Mouse (Mus musculus): ENCODE measurements around the gene Braf. TPM values are rescaled to one million over a fixed set of nuclear protein-coding genes. Genes with fewer than 3 reads are reported as not detected.
"Not testable (repeated sequence)": the region's sequence is repeated elsewhere in the genome, so short reads cannot be mapped to it uniquely, and the experiment has no call there.

Braf gene
- polyA plus RNA-seq (2012; rRNA removed) = 49.2 and 49.5 TPM in 2 replicates

DNA sequence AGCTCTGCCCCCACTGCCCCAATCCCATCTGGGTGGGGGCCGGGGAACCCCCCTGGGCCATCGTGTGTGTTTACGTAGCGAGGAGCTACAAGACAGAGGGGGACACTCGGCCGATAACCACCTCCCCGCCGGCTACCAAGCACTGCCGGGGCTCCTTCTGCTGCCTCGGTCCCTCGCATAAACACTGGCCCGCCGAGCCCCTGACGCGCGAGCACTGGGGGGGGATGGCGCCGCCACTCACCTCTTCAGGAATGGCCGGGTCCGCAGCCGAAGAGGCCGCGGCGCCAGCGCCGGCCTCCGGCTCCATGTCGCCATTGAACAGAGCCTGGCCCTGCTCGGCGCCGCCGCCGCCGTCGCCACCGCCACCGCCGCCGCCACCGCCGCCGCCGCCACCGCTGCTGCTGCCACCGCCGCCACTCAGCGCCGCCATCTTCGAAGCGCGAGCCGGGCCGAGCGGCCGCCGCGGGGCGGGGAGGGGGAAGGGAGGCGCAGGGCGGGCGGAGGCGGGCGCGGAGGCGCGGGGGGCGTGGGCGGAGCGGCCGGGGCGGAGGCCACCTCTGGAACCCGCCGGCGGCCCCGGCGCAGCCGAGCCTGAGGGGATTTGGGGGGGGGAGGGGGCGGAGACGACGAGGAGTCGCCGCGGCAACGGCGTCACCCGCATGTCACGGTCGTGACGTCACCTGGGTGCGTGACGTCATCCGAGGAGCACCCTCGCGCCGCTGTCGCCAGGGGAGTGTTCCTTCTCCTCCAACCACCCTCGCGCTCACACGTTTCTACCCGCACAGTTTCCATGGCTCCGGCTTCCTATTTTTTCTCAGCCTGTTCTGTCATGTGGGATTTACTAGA lies at the start of gene Braf:
Gene Braf (minus strand): TSS at position 598 of the 846 bp plus-strand sequence.
- H3K4me3 ChIP-seq (ENCODE audit: control insufficient read depth, low read depth, low read length) = peak within 1 kb of the TSS; percentile 93

DNA sequence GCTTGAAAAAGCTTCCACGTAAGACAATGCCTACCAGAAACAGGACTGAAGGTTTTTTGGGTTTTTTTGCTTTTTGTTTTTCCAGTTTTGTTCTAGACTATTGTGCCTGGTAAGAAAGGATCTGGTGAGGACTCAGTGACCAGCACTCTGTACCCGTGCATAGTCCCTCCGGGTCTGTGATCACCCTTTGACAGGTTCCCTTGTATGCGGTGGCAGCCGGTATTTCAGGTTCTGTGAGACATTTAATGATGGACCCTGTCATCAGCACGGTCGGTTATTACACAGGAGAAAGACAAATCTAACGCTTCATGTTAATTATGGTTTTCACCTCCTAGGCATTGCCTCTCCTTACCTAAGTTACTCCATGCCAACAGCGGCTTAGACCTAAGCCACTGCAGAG lies 49.8 kb upstream of the Braf start:
- TF ChIP-seq CTCF (IDR thresholded peaks at IDR 0.05; ENCODE audit: control insufficient read depth, insufficient read depth, insufficient replicate concordance, low read depth, low read length) (no peak), POLR2A (IDR thresholded peaks at IDR 0.05; ENCODE audit: control insufficient read depth, low read depth, low read length) (no peak)
- Histone ChIP-seq H3K4me1 (ENCODE audit: control insufficient read depth, insufficient read depth, low read length) (peaks cover 3% of the 10 kb centered on the region; the same call in 1 of the 2 replicates), H3K27me3 (ENCODE audit: control insufficient read depth, insufficient read depth, low read length) (no peaks in the 10 kb centered on the region), H3K27ac (ENCODE audit: control insufficient read depth, insufficient read depth, low read depth, low read length) (no peak overlapping the region), H3K36me3 (ENCODE audit: control insufficient read depth, insufficient read depth, low read length) (no peaks in the 10 kb centered on the region), H3K4me3 (ENCODE audit: control insufficient read depth, low read depth, low read length) (no peak overlapping the region)

More for the DNA sequence above, at the start of gene Braf:
- Histone ChIP-seq H3K27me3 (ENCODE audit: control insufficient read depth, insufficient read depth, low read length) (no peaks in the 10 kb centered on the region), H3K27ac (ENCODE audit: control insufficient read depth, insufficient read depth, low read depth, low read length) (peak within 1 kb of the TSS; percentile 81), H3K36me3 (ENCODE audit: control insufficient read depth, insufficient read depth, low read length) (no peaks in the 10 kb centered on the region), H3K4me1 (ENCODE audit: control insufficient read depth, insufficient read depth, low read length) (peaks cover 3% of the 10 kb centered on the region; the same call in 1 of the 2 replicates)
- TF ChIP-seq POLR2A (IDR thresholded peaks at IDR 0.05; ENCODE audit: control insufficient read depth, low read depth, low read length) = peak; percentile 66; the same call in 1 of the 2 replicates
- peak; percentile 12; the same call in 1 of the 2 replicates for TF ChIP-seq CTCF (IDR thresholded peaks at IDR 0.05; ENCODE audit: control insufficient read depth, insufficient read depth, insufficient replicate concordance, low read depth, low read length)

DNA sequence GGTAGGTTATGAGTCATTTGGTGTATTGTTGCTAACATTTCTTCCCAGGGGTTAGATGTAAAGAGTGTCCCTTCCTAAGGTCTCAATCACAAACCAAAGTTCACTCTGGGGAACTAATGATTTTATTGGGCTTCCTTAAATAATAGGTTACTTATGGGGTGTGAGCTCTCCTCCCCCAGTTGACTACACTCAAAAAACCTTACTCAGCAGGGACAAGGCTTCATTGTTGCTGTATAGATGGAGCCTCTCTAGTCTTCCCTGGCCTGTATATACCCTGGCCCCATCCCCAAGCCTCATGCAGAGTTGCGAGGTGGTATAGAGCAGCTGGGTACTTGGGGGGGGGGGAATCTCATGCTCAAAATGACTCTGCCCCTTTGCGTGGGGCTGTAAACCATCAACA lies 32.0 kb upstream of the Braf start:
- Histone ChIP-seq H3K4me3 (ENCODE audit: control insufficient read depth, low read depth, low read length) (no peak overlapping the region), H3K36me3 (ENCODE audit: control insufficient read depth, insufficient read depth, low read length) (no peaks in the 10 kb centered on the region), H3K4me1 (ENCODE audit: control insufficient read depth, insufficient read depth, low read length) (no peaks in the 10 kb centered on the region; the same call in 1 of the 2 replicates), H3K27me3 (ENCODE audit: control insufficient read depth, insufficient read depth, low read length) (no peaks in the 10 kb centered on the region), H3K27ac (ENCODE audit: control insufficient read depth, insufficient read depth, low read depth, low read length) (no peak overlapping the region)
- TF ChIP-seq POLR2A (IDR thresholded peaks at IDR 0.05; ENCODE audit: control insufficient read depth, low read depth, low read length) (no peak), CTCF (IDR thresholded peaks at IDR 0.05; ENCODE audit: control insufficient read depth, insufficient read depth, insufficient replicate concordance, low read depth, low read length) (no peak)

DNA sequence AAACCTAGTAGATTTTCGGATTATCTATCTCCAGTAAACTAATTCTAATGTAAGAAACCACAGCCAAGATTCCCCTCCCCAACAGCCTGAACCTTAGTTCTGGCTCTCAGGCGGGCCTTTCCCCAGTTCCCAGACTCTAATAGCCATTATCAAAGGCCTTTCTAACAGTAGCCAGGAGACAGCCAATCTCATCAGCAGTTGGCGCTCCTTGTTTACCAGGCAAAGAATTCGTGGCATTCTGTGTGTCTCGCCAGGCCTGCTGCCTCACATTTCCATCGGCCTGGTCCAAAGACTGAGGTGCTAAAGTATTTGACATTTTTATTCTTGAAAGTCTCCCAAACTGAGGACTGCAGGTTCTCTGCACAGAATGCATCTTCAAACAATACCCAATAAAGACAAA lies 24.6 kb upstream of the Braf start:
- Histone ChIP-seq H3K4me1 (ENCODE audit: control insufficient read depth, insufficient read depth, low read length) (no peaks in the 10 kb centered on the region), H3K27ac (ENCODE audit: control insufficient read depth, insufficient read depth, low read depth, low read length) (no peak overlapping the region), H3K4me3 (ENCODE audit: control insufficient read depth, low read depth, low read length) (no peak overlapping the region), H3K36me3 (ENCODE audit: control insufficient read depth, insufficient read depth, low read length) (no peaks in the 10 kb centered on the region), H3K27me3 (ENCODE audit: control insufficient read depth, insufficient read depth, low read length) (no peaks in the 10 kb centered on the region)
- TF ChIP-seq CTCF (IDR thresholded peaks at IDR 0.05; ENCODE audit: control insufficient read depth, insufficient read depth, insufficient replicate concordance, low read depth, low read length) (no peak), POLR2A (IDR thresholded peaks at IDR 0.05; ENCODE audit: control insufficient read depth, low read depth, low read length) (no peak)

DNA sequence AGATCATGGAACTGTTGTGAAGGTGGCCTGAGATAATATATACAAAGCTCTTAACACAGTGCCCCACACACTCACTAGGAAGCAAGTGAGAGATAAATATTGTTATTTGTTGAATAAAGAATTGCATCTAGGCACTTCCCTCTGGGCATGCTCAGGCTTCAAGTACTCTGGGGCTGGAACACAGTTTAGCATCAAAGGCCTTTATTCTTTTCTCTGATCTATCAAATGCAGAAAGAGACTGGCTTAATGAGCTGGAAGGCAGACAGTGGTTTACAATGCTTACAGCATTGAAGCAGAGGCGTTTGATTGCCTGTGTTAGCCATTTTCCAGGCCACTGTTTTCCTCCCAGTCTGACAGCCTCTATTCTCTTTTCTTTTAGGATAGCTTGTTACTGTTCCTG lies 21.8 kb upstream of the Braf start:
- no peaks in the 10 kb centered on the region for H3K27me3 ChIP-seq (ENCODE audit: control insufficient read depth, insufficient read depth, low read length)
- no peak overlapping the region for H3K4me3 ChIP-seq (ENCODE audit: control insufficient read depth, low read depth, low read length)
- H3K36me3 ChIP-seq (ENCODE audit: control insufficient read depth, insufficient read depth, low read length) = no peaks in the 10 kb centered on the region
- no peak overlapping the region for H3K27ac ChIP-seq (ENCODE audit: control insufficient read depth, insufficient read depth, low read depth, low read length)
- no peak for TF ChIP-seq POLR2A (IDR thresholded peaks at IDR 0.05; ENCODE audit: control insufficient read depth, low read depth, low read length)
- TF ChIP-seq CTCF (IDR thresholded peaks at IDR 0.05; ENCODE audit: control insufficient read depth, insufficient read depth, insufficient replicate concordance, low read depth, low read length) = no peak
- H3K4me1 ChIP-seq (ENCODE audit: control insufficient read depth, insufficient read depth, low read length) = no peaks in the 10 kb centered on the region

DNA sequence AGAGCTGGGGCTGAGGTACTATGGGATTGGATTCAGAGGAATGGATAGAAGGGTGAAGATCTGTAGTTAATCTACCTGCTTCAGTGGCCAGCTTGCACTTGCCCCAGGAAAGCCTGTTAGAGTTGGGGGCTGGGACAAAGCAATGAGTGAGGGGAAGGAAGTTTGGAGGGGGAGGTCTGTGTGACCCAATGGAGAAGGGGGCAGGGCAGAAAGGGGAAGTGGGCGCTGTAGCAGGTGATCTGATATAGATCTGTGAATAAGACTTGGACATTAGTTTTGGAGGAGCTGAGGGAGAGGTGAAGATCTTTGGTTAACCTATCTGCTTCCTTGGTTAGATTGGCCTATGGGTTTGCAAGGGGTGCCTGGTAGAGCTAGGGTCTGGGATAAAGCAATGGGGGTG lies 20.2 kb upstream of the Braf start:
- no peaks in the 10 kb centered on the region for H3K4me1 ChIP-seq (ENCODE audit: control insufficient read depth, insufficient read depth, low read length)

DNA sequence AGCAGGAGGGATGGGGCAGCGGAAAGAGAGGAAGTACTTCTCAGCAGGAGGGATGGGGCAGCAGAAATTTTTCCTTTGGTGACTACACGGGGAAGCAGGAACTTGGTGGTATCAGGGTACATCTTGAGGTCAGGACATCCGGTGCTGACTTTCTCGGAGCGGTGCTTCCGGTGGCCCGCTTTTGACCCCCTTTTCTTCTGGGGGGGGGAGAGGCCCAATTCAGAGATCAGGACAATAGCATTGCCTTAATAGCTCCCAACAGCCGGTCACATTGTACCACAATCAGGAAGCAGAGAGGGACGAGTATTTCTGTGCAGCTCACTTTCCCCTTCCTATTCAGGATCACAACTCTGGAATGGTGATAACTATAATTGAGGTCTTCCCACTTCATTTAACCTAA lies 14.4 kb upstream of the Braf start:
- H3K36me3 ChIP-seq (ENCODE audit: control insufficient read depth, insufficient read depth, low read length); H3K4me1 ChIP-seq (ENCODE audit: control insufficient read depth, insufficient read depth, low read length); H3K27ac ChIP-seq (ENCODE audit: control insufficient read depth, insufficient read depth, low read depth, low read length); H3K4me3 ChIP-seq (ENCODE audit: control insufficient read depth, low read depth, low read length); H3K27me3 ChIP-seq (ENCODE audit: control insufficient read depth, insufficient read depth, low read length): not testable (repeated sequence)

More for the DNA sequence above, 20.2 kb upstream of the Braf start:
- no peak overlapping the region for H3K4me3 ChIP-seq (ENCODE audit: control insufficient read depth, low read depth, low read length)
- no peak overlapping the region for H3K27ac ChIP-seq (ENCODE audit: control insufficient read depth, insufficient read depth, low read depth, low read length)
- no peak for TF ChIP-seq CTCF (IDR thresholded peaks at IDR 0.05; ENCODE audit: control insufficient read depth, insufficient read depth, insufficient replicate concordance, low read depth, low read length)
- TF ChIP-seq POLR2A (IDR thresholded peaks at IDR 0.05; ENCODE audit: control insufficient read depth, low read depth, low read length) = no peak
- H3K36me3 ChIP-seq (ENCODE audit: control insufficient read depth, insufficient read depth, low read length) = no peaks in the 10 kb centered on the region
- no peaks in the 10 kb centered on the region for H3K27me3 ChIP-seq (ENCODE audit: control insufficient read depth, insufficient read depth, low read length)

Measured in testis, adult 2 months (tissue).